Mouse (Mus musculus) forebrain, embryonic 14.5 days (tissue): ENCODE results near the gene D2hgdh. TPM values are rescaled to one million over a fixed set of nuclear protein-coding genes. Genes with fewer than 3 reads are reported as not detected.

Source experiments
- ATAC-seq: fragments of 200-750 bp; cut with Nextera tagmentation; 2 replicates; pipeline ENCODE4 v1.8.0; 2017; ENCODE audit warnings: mild to moderate bottlenecking, moderate library complexity
- DNase-seq: peaks from one replicate; pipeline ENCODE4 v3.0.0-alpha.2; 2015; ENCODE audit warnings: low spot score
- H3K27ac ChIP-seq: fragments of 300-500 bp; sonication (generic); 2 replicates; pipeline ENCODE4 v1.5.1; 2014; ENCODE audit warnings: low read depth, mild to moderate bottlenecking, control low read depth, low read length, moderate library complexity
- H3K27me3 ChIP-seq: fragments of 300-500 bp; sonication (generic); replicated peaks from 2 replicates; pipeline ENCODE4 v1.6.1; 2014; ENCODE audit warnings: low read length, control low read depth, mixed read lengths; ENCODE audit not compliant: control insufficient read depth, insufficient read depth
- H3K36me3 ChIP-seq: fragments of 300-500 bp; sonication (generic); 2 replicates; pipeline ENCODE4 v1.6.1; 2014; ENCODE audit warnings: low read length, control low read depth; ENCODE audit not compliant: control insufficient read depth, insufficient read depth
- H3K4me1 ChIP-seq: fragments of 300-500 bp; sonication (generic); 2 replicates; pipeline ENCODE4 v1.6.1; 2014; ENCODE audit warnings: antibody characterized with exemption, low read length, control low read depth; ENCODE audit not compliant: control insufficient read depth, insufficient read depth
- H3K4me2 ChIP-seq: fragments of 300-500 bp; sonication (generic); 2 replicates; pipeline ENCODE4 v1.6.1; 2014; ENCODE audit warnings: mild to moderate bottlenecking, control low read depth, low read length
- H3K4me3 ChIP-seq: fragments of 300-500 bp; sonication (generic); 2 replicates; pipeline ENCODE4 v1.5.1; 2014; ENCODE audit warnings: low read depth, low read length, control low read depth
- H3K9ac ChIP-seq: fragments of 300-500 bp; sonication (generic); 2 replicates; pipeline ENCODE4 v1.6.1; 2014; ENCODE audit warnings: mild to moderate bottlenecking, low read length, control low read depth, moderate library complexity
- H3K9me3 ChIP-seq: fragments of 300-500 bp; sonication (generic); replicated peaks from 2 replicates; pipeline ENCODE4 v1.6.1; 2016; ENCODE audit warnings: low read length, control low read depth, mixed read lengths; ENCODE audit not compliant: control insufficient read depth
- WGBS: fragments of 180-500 bp; shearing (Covaris S2); extraction: QIAGEN DNeasy Blood & Tissue Kit; methylation state at CpG from one replicate; pipeline ENCODE4 v1.1.7; 2014; 5-methylcytosine and 5-hydroxymethylcytosine counted together
- polyA plus RNA-seq: library from polyadenylated mRNA; unstranded; fragments of >200 nt; fragmentation: Nextera tagmentation; extraction: Ambion mirVana; gene quantifications from 2 replicates; pipeline ENCODE4 v1.2.1, GENCODE M21; 2014

The D2hgdh gene
- 11.0 and 12.7 TPM in 2 replicates for polyA plus RNA-seq

- Histone ChIP-seq H3K27ac (peak within 1 kb of the TSS; percentile 92), H3K4me3 (peak within 1 kb of the TSS; percentile 42), H3K36me3 (peaks cover 17% of the 10 kb centered on the region), H3K9ac (peak within 1 kb of the TSS; percentile 64), H3K9me3 (no peaks in the 10 kb centered on the region), H3K4me2 (peak within 1 kb of the TSS; percentile 91), H3K4me1 (peaks cover 6% of the 10 kb centered on the region), H3K27me3 (no peaks in the 10 kb centered on the region)
- ATAC-seq (peak; percentile 8), DNase-seq (no peak)
- 5% methylated on average over 10 of the region's 10 CpGs for WGBS
These were observed at the start of gene D2hgdh for GRCm38 (mm10) chr1:93824609-93825008. TSS of gene D2hgdh (plus strand) at chr1:93824909.

- no peak overlapping the region for H3K4me2 ChIP-seq
- peaks cover 73% of the 10 kb centered on the region for H3K36me3 ChIP-seq
- H3K9ac ChIP-seq, result no peak overlapping the region
- H3K27ac ChIP-seq, result no peak overlapping the region
- WGBS, result 88% methylated on average over 5 of the region's 5 CpGs
- no peak for ATAC-seq
- H3K4me3 ChIP-seq, result no peak overlapping the region
- H3K4me1 ChIP-seq, result no peaks in the 10 kb centered on the region
- DNase-seq, result no peak
- no peaks in the 10 kb centered on the region for H3K27me3 ChIP-seq
- no peaks in the 10 kb centered on the region for H3K9me3 ChIP-seq
These were observed 48.0 kb upstream of the D2hgdh start for GRCm38 (mm10) chr1:93776686-93777085.

GRCm38 (mm10) chr1:93786912-93787311 is 37.8 kb upstream of the D2hgdh start:
- DNase-seq (no peak), ATAC-seq (no peak)
- no peak overlapping the region for H3K4me3 ChIP-seq
- H3K9ac ChIP-seq, result no peak overlapping the region
- no peaks in the 10 kb centered on the region for H3K4me1 ChIP-seq
- WGBS, result 92% methylated on average over 2 of the region's 2 CpGs
- no peak overlapping the region for H3K27ac ChIP-seq
- H3K36me3 ChIP-seq, result peaks cover 89% of the 10 kb centered on the region
- H3K9me3 ChIP-seq, result no peaks in the 10 kb centered on the region
- no peak overlapping the region for H3K4me2 ChIP-seq
- H3K27me3 ChIP-seq, result no peaks in the 10 kb centered on the region

- no peaks in the 10 kb centered on the region for H3K9me3 ChIP-seq
- no peaks in the 10 kb centered on the region for H3K27me3 ChIP-seq
- H3K9ac ChIP-seq, result no peak overlapping the region
- no peak overlapping the region for H3K4me2 ChIP-seq
- ATAC-seq (no peak), DNase-seq (no peak)
- H3K4me1 ChIP-seq, result no peaks in the 10 kb centered on the region
- WGBS, result 97% methylated on average over 8 of the region's 8 CpGs
- peaks cover 85% of the 10 kb centered on the region for H3K36me3 ChIP-seq
- H3K4me3 ChIP-seq, result no peak overlapping the region
- no peak overlapping the region for H3K27ac ChIP-seq
These were observed 30.2 kb upstream of the D2hgdh start for GRCm38 (mm10) chr1:93794526-93794925.

GRCm38 (mm10) chr1:93795886-93796285 is 28.8 kb upstream of the D2hgdh start:
- H3K36me3 ChIP-seq, result peaks cover 80% of the 10 kb centered on the region
- H3K9ac ChIP-seq, result no peak overlapping the region
- no peak overlapping the region for H3K4me3 ChIP-seq
- 86% methylated on average over 8 of the region's 8 CpGs for WGBS
- DNase-seq (no peak), ATAC-seq (no peak)
- H3K27ac ChIP-seq, result no peak overlapping the region
- no peaks in the 10 kb centered on the region for H3K27me3 ChIP-seq
- H3K4me2 ChIP-seq, result no peak overlapping the region
- 0 out of 2 replicates have a peak, but pooled peaks cover under 1% of the 10 kb centered on the region for H3K4me1 ChIP-seq
- H3K9me3 ChIP-seq, result no peaks in the 10 kb centered on the region

- Histone ChIP-seq H3K27ac (peak overlapping the region; percentile 63; the same call in 1 of the 2 replicates), H3K4me3 (peak overlapping the region; percentile 76), H3K9me3 (no peaks in the 10 kb centered on the region), H3K36me3 (peaks cover 37% of the 10 kb centered on the region), H3K4me2 (peak overlapping the region; percentile 83), H3K4me1 (peaks cover 23% of the 10 kb centered on the region), H3K9ac (peak overlapping the region; percentile 79), H3K27me3 (no peaks in the 10 kb centered on the region)
- no peak for ATAC-seq
- 80% methylated on average over 21 of the region's 21 CpGs for WGBS
- DNase-seq, result no peak
These were observed 23.8 kb upstream of the D2hgdh start for GRCm38 (mm10) chr1:93800670-93801503.

- peaks cover 23% of the 10 kb centered on the region for H3K4me1 ChIP-seq
- H3K27ac ChIP-seq, result peak within 1 kb of the TSS; percentile 74
- DNase-seq (peak; percentile 98), ATAC-seq (peak; percentile 67)
- H3K27me3 ChIP-seq, result no peaks in the 10 kb centered on the region
- H3K4me3 ChIP-seq, result peak within 1 kb of the TSS; percentile 76
- H3K9me3 ChIP-seq, result no peaks in the 10 kb centered on the region
- peak within 1 kb of the TSS; percentile 79 for H3K9ac ChIP-seq
- under 1% methylated on average over 42 of the region's 42 CpGs for WGBS
- H3K36me3 ChIP-seq, result peaks cover 37% of the 10 kb centered on the region
- H3K4me2 ChIP-seq, result peak within 1 kb of the TSS; percentile 88
These were observed 22.9 kb upstream of the D2hgdh start, which contains the start of gene Dtymk for GRCm38 (mm10) chr1:93801741-93802238. TSS of gene Dtymk (minus strand) at chr1:93801934.

GRCm38 (mm10) chr1:93802771-93803170 is 21.9 kb upstream of the D2hgdh start:
- H3K4me3 ChIP-seq, result peak overlapping the region; percentile 76; the same call in 1 of the 2 replicates

More at GRCm38 (mm10) chr1:93802771-93803170, 21.9 kb upstream of the D2hgdh start:
- ATAC-seq, result no peak
- H3K27me3 ChIP-seq, result no peaks in the 10 kb centered on the region
- H3K4me1 ChIP-seq, result peaks cover 23% of the 10 kb centered on the region
- no peak overlapping the region for H3K9ac ChIP-seq
- H3K36me3 ChIP-seq, result peaks cover 37% of the 10 kb centered on the region
- no peak overlapping the region; the same call in 1 of the 2 replicates for H3K27ac ChIP-seq
- peak overlapping the region; percentile 88 for H3K4me2 ChIP-seq
- H3K9me3 ChIP-seq, result no peaks in the 10 kb centered on the region
- DNase-seq, result no peak
- WGBS, result 90% methylated on average over 5 of the region's 5 CpGs
